7 mouse cellular contexts compared by ENCODE assay signal in the genomic region with DNA sequence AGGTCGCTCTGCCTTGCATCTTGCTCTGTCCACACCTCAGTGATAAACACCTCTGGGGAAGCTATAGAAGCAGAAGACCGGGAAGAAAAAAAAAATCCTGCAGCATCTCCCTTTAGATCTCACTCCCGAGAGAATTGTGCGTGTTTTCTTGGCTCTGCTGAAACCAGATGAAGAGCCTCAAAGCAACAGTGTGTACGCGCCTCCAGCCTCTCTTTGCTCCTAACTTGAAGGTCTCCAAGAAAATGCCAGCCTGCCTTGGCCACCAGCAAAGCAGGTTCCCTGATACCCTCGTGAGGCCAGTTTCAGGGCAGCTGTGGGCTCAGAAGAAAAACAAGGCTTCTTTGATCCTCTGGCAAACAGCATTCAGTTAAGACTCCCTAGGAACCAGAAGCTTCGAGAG.
DNase-seq lines count a peak whose midpoint lies in the region; ATAC-seq and TF ChIP-seq lines count a peak whose summit lies in the region.

No protein-coding gene starts in this region.

- H3K27me3 ChIP-seq in forebrain, embryonic 11.5 days (ENCODE audit: control insufficient read depth, insufficient read depth, low read length) = peaks cover 10% of the 10 kb centered on the region
- H3K27me3 ChIP-seq in hindbrain, embryonic 15.5 days = no peaks in the 10 kb centered on the region

- H3K27ac ChIP-seq in left cerebral cortex, adult 2 months = peak overlapping the region; percentile 28
- no peak overlapping the region for H3K27ac ChIP-seq in forebrain, embryonic 11.5 days (ENCODE audit: low read depth, low read length)
- peak overlapping the region; percentile 2; the same call in 1 of the 2 replicates for H3K27ac ChIP-seq in hindbrain, embryonic 15.5 days (replicated peaks)

- 17% methylated on average over 8 of the region's 8 CpGs for WGBS in forebrain, embryonic 11.5 days
- 17% methylated on average over 8 of the region's 8 CpGs for WGBS in hindbrain, embryonic 15.5 days

- DNase-seq in left cerebral cortex, adult 2 months (ENCODE audit: extremely low spot score in 1 of 2, low spot score in 2 of 2) = no peak
- DNase-seq in left cerebral cortex, postnatal 4 days = no peak
- DNase-seq in forebrain, embryonic 11.5 days (ENCODE audit: low spot score) = no peak
- peak; percentile 12 for DNase-seq in retina, embryonic 14.5 days (ENCODE audit: low spot score)
- DNase-seq in gastrocnemius, adult 8-10 months (ENCODE audit: low spot score in 2 of 2) = no peak
- no peak for DNase-seq in thymus, postnatal 36 days

- H3K36me3 ChIP-seq in forebrain, embryonic 11.5 days (ENCODE audit: control insufficient read depth, insufficient read depth, low read length) = no peaks in the 10 kb centered on the region
- no peaks in the 10 kb centered on the region for H3K36me3 ChIP-seq in hindbrain, embryonic 15.5 days

- 0 out of 2 replicates have a peak overlapping the region, but pooled peaks have one; percentile 15 for H3K4me3 ChIP-seq in left cerebral cortex, adult 2 months
- H3K4me3 ChIP-seq in forebrain, embryonic 11.5 days (ENCODE audit: low read depth, low read length) = no peak overlapping the region
- 0 out of 2 replicates have a peak overlapping the region, but pooled peaks have one; percentile 48 for H3K4me3 ChIP-seq in hindbrain, embryonic 15.5 days

- H3K4me1 ChIP-seq in forebrain, embryonic 11.5 days (replicated peaks; ENCODE audit: control insufficient read depth, insufficient read depth, low read length) = peaks cover 18% of the 10 kb centered on the region
- peaks cover 35% of the 10 kb centered on the region for H3K4me1 ChIP-seq in hindbrain, embryonic 15.5 days (replicated peaks)

- TF ChIP-seq CTCF in left cerebral cortex, adult 2 months (IDR thresholded peaks at IDR 0.05) = no peak

- no peaks in the 10 kb centered on the region for H3K9me3 ChIP-seq in forebrain, embryonic 11.5 days (ENCODE audit: control insufficient read depth, low read length)
- H3K9me3 ChIP-seq in hindbrain, embryonic 15.5 days = no peaks in the 10 kb centered on the region

- peak overlapping the region; percentile 15; the same call in 1 of the 2 replicates for H3K4me2 ChIP-seq in forebrain, embryonic 11.5 days (ENCODE audit: low read depth, low read length, severe bottlenecking)
- H3K4me2 ChIP-seq in hindbrain, embryonic 15.5 days = peak overlapping the region; percentile 94

- intact Hi-C loops in left cerebral cortex, adult 2 months (cut with DNase I) = no loop called here
- intact Hi-C loops in left cerebral cortex, postnatal 4 days (cut with DNase I) = no loop called here

- H3K9ac ChIP-seq in forebrain, embryonic 11.5 days (ENCODE audit: low read length) = no peak overlapping the region
- no peak overlapping the region for H3K9ac ChIP-seq in hindbrain, embryonic 15.5 days

- ATAC-seq in forebrain, embryonic 11.5 days (replicated peaks; ENCODE audit: low FRiP score) = no peak; the same call in 1 of the 2 replicates
- ATAC-seq in hindbrain, embryonic 15.5 days (ENCODE audit: low FRiP score, low read depth) = no peak
